Mouse (Mus musculus): ENCODE measurements around the gene Tmem51.
"Not testable (repeated sequence)": the region's sequence is repeated elsewhere in the genome, so short reads cannot be mapped to it uniquely, and the experiment has no call there.

GRCm38 (mm10) chr4:142051883-142052282 lies 32.2 kb downstream of the Tmem51 start:
- not testable (repeated sequence) for TF ChIP-seq CTCF (IDR thresholded peaks at IDR 0.05; ENCODE audit: borderline replicate concordance, control insufficient read depth, extremely low read depth, insufficient read depth, low read length, poor library complexity); POLR2A (IDR thresholded peaks at IDR 0.05; ENCODE audit: control insufficient read depth, extremely low read depth, insufficient read depth, low read length, poor library complexity)

All from thymus, adult 2 months (tissue).